In genomic region chr6:112814525-112815086, GRCm38 (mm10) we compare ENCODE assay signal across 9 mouse cellular contexts.
DNase-seq lines count a peak whose midpoint lies in the region; ATAC-seq lines count a peak whose summit lies in the region.
"Had no signal": no experiment of that assay in that cellular context is flagged by ENCODE, and none has a peak within 500 bp of the region (broad histone marks: within the 10 kb centered on the region; RNA-seq: fewer than 3 reads in every experiment).

No protein-coding gene starts in this region.

- WGBS in limb, embryonic 13.5 days, result 49% methylated on average over 5 of the region's 5 CpGs
- WGBS in limb, embryonic 10.5 days, result 54% methylated on average over 5 of the region's 5 CpGs
- WGBS in hindbrain, embryonic 10.5 days, result 47% methylated on average over 5 of the region's 5 CpGs
- WGBS in midbrain, embryonic 12.5 days, result 29% methylated on average over 5 of the region's 5 CpGs

- H3K27me3 ChIP-seq in limb, embryonic 13.5 days, result no peaks in the 10 kb centered on the region
- no peaks in the 10 kb centered on the region for H3K27me3 ChIP-seq in limb, embryonic 10.5 days (ENCODE audit: low read depth, poor library complexity, severe bottlenecking)
- H3K27me3 ChIP-seq in hindbrain, embryonic 10.5 days (ENCODE audit: insufficient read depth, poor library complexity, severe bottlenecking), result no peaks in the 10 kb centered on the region
- H3K27me3 ChIP-seq in midbrain, embryonic 12.5 days, result no peaks in the 10 kb centered on the region
- H3K27me3 ChIP-seq: heart, embryonic 12.5 days had no signal

- H3K27ac ChIP-seq in limb, embryonic 13.5 days, result no peak overlapping the region
- no peak overlapping the region for H3K27ac ChIP-seq in limb, embryonic 10.5 days
- H3K27ac ChIP-seq in hindbrain, embryonic 10.5 days, result peak overlapping the region; percentile 54
- H3K27ac ChIP-seq in midbrain, embryonic 12.5 days (replicated peaks), result peak overlapping the region; percentile 87

- H3K4me3 ChIP-seq in limb, embryonic 13.5 days, result no peak overlapping the region
- no peak overlapping the region for H3K4me3 ChIP-seq in limb, embryonic 10.5 days
- H3K4me3 ChIP-seq in hindbrain, embryonic 10.5 days, result no peak overlapping the region
- H3K4me3 ChIP-seq in midbrain, embryonic 12.5 days, result no peak overlapping the region
- H3K4me3 ChIP-seq: heart, embryonic 12.5 days had no signal

- no peak for ATAC-seq in limb, embryonic 13.5 days (ENCODE audit: low FRiP score, low read depth)
- no peak for ATAC-seq in midbrain, embryonic 12.5 days (ENCODE audit: low FRiP score, low read depth)
- ATAC-seq: activated CD4-positive, CD25-positive, alpha-beta regulatory T cell, adult 4 months had no signal

- DNase-seq in limb, embryonic 10.5 days (ENCODE audit: low spot score), result no peak
- DNase-seq in hindbrain, embryonic 10.5 days (ENCODE audit: low spot score), result peak; percentile 23
- DNase-seq in ovary, postnatal 36 days (ENCODE audit: low spot score), result no peak
- no peak for DNase-seq in thymus, postnatal 14 days
- no peak for DNase-seq in thymus, adult 18-20 months

- 0 out of 2 replicates have a peak, but pooled peaks cover under 1% of the 10 kb centered on the region for H3K4me1 ChIP-seq in limb, embryonic 13.5 days
- peaks cover 14% of the 10 kb centered on the region; the same call in 1 of the 2 replicates for H3K4me1 ChIP-seq in limb, embryonic 10.5 days
- peaks cover 76% of the 10 kb centered on the region for H3K4me1 ChIP-seq in hindbrain, embryonic 10.5 days (replicated peaks)
- H3K4me1 ChIP-seq in midbrain, embryonic 12.5 days, result peaks cover 77% of the 10 kb centered on the region
- H3K4me1 ChIP-seq: heart, embryonic 12.5 days had no signal

- peaks cover 5% of the 10 kb centered on the region; the same call in 1 of the 2 replicates for H3K36me3 ChIP-seq in limb, embryonic 13.5 days
- H3K36me3 ChIP-seq in limb, embryonic 10.5 days, result no peaks in the 10 kb centered on the region
- peaks cover 49% of the 10 kb centered on the region for H3K36me3 ChIP-seq in hindbrain, embryonic 10.5 days
- peaks cover 34% of the 10 kb centered on the region; the same call in 1 of the 2 replicates for H3K36me3 ChIP-seq in midbrain, embryonic 12.5 days
- H3K36me3 ChIP-seq: heart, embryonic 12.5 days had no signal

- no peaks in the 10 kb centered on the region for H3K9me3 ChIP-seq in limb, embryonic 13.5 days
- no peaks in the 10 kb centered on the region for H3K9me3 ChIP-seq in limb, embryonic 10.5 days (replicated peaks)
- H3K9me3 ChIP-seq in hindbrain, embryonic 10.5 days, result no peaks in the 10 kb centered on the region
- H3K9me3 ChIP-seq in midbrain, embryonic 12.5 days, result no peaks in the 10 kb centered on the region
- H3K9me3 ChIP-seq: heart, embryonic 12.5 days had no signal

- 0 out of 2 replicates have a peak overlapping the region, but pooled peaks have one; percentile 6 for H3K9ac ChIP-seq in limb, embryonic 13.5 days
- H3K9ac ChIP-seq in midbrain, embryonic 12.5 days (replicated peaks), result no peak overlapping the region
- H3K9ac ChIP-seq: heart, embryonic 12.5 days had no signal

- H3K4me2 ChIP-seq in limb, embryonic 13.5 days (replicated peaks), result no peak overlapping the region
- H3K4me2 ChIP-seq in midbrain, embryonic 12.5 days (replicated peaks), result no peak overlapping the region
- H3K4me2 ChIP-seq: heart, embryonic 12.5 days had no signal

Comparison
In these comparisons a context has a peak if more than half of its experiments do, and no peak if none do; other contexts are left out.
1. H3K27ac ChIP-seq: peak in hindbrain, embryonic 10.5 days (single experiment) and midbrain, embryonic 12.5 days (single experiment); none in limb, embryonic 13.5 days (single experiment) and limb, embryonic 10.5 days (single experiment).